Mouse (Mus musculus) cerebellum, adult 2 months (tissue): ENCODE measurements around the gene Etfa.

Experiments
- CTCF ChIP-seq: fragments of 200-500 bp; IDR thresholded peaks from 2 replicates; pipeline ENCODE4 v1.5.1; 2011; ENCODE audit warnings: low read depth, mild to moderate bottlenecking, control low read depth, low read length, moderate library complexity, borderline replicate concordance; ENCODE audit not compliant: insufficient read depth
- POLR2A ChIP-seq: fragments of 200-500 bp; IDR thresholded peaks from 2 replicates; pipeline ENCODE4 v1.6.1; 2011; ENCODE audit warnings: low read length, control low read depth, borderline replicate concordance; ENCODE audit not compliant: insufficient read depth

GRCm38 (mm10) chr9:55410430-55410829 is 101.6 kb downstream of the Etfa start:
- TF ChIP-seq POLR2A (no peak), CTCF (no peak)
